Mouse (Mus musculus) ES-E14 (cell line): Measurements from ENCODE around the gene Sbno2.

Experiments used
- CHD2 ChIP-seq: IDR thresholded peaks from 2 replicates; pipeline ENCODE4 v1.6.1; 2014; ENCODE audit warnings: mild to moderate bottlenecking, low read depth, low read length, inconsistent platforms
- MAFK ChIP-seq: IDR thresholded peaks from 2 replicates; pipeline ENCODE4 v1.6.1; 2014; ENCODE audit warnings: mild to moderate bottlenecking, low read depth, low read length, inconsistent platforms; ENCODE audit not compliant: insufficient read depth
- ZC3H11A ChIP-seq: IDR thresholded peaks from 2 replicates; pipeline ENCODE4 v1.6.1; 2012; ENCODE audit warnings: low read depth, mild to moderate bottlenecking, inconsistent platforms, low read length, borderline replicate concordance
- ZNF384 ChIP-seq: IDR thresholded peaks from 2 replicates; pipeline ENCODE4 v1.6.1; 2012; ENCODE audit warnings: low read depth, low read length, inconsistent platforms

DNA sequence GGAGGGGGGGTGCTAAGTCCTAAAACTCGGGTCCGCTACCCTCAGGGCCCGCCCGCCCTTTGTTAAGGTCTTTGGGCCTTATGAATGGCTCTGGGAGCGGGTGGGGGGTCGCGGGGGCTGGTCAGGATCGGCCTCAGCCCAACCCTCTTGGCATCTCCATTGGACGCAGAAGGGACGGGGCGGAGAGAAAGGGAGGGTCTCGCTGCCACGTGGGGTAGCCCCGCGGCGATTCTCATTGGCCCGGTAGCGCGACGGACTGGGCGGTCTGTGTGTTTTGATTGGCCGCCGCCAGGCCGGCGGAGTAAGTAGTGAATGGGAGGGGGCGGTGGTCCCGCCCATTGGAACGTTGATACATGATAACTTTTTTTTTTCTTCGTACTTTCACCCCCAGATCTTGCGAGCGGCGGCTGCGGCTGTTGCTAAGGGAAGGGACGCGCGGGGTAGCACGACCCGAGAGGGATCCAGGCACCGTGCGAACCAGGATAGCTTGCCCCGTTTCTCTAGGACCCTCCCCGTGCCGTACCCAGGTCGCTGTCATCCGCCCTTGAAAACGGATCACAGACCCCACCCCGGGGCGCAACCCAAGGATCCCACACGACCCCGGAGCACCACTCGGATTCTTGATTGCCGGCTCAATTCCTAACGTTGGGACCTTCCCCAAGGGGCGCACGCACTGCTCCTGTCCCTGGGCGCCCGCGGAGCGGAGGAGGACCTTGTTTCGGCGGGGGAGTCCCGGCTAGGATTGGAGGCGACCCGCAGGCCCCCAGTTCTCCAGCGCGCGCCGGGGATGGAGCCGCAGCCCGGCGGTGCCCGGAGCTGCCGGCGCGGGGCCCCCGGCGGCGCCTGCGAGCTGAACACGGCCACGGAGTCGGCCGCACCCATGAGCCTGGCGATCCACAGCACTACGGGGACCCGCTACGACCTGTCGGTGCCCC is 44.2 kb upstream of the Sbno2 start:
- TF ChIP-seq CHD2 (peak; percentile 66; the same call in 1 of the 2 replicates), MAFK (no peak), ZC3H11A (no peak), ZNF384 (peak; percentile 94)
